Mouse (Mus musculus): ENCODE results near the gene Oaz1.

The Oaz1 gene

DNA sequence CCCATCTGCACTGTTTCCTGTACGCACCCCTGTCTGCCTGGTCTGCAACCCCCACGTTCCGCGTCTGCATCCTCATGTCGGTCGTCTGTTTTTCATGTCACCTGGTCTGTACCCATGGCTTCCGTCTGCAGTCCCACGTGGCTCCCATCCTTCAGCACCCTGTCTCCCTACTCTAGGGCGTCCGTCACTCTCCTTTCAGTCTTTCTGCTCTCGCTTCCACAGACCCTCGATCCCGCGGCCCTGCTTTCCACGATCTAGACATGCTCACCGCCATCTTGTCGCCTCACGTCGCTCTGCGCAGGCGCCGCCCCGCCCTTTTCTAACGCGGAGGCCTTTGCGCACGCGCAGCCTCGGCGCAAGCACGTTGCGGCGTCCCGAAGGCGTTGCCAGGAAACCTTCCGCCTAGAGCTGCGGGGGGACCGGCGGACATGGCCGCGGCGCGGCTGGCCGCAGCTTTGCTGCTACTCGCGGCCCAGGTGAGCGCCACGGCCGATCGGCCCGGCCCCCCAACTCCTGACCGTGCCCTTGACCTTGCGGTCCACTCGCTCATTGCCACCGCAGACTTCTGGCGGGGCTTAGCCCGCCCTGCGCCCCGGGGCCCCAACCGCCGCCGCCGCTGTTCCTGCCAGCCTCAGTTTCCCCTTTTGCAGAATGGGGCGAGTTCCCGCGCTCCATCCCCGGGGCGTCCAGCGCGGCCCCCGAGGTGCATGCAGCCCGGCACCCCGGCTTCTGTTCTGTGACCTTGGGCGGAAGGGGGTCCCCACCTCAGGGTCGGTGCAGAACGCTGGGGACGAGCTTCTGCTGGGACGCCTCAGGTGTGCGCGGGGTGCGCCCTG lies 28.7 kb downstream of the Oaz1 start, which contains the start of the genes Lsm7 and Sppl2b:
Gene Lsm7 (minus strand): TSS at position 297 of the 836 bp plus-strand sequence.
Gene Sppl2b (plus strand): TSS at position 363 of the 836 bp plus-strand sequence.
- DNase-seq, result peak; percentile 95 to 98

DNA sequence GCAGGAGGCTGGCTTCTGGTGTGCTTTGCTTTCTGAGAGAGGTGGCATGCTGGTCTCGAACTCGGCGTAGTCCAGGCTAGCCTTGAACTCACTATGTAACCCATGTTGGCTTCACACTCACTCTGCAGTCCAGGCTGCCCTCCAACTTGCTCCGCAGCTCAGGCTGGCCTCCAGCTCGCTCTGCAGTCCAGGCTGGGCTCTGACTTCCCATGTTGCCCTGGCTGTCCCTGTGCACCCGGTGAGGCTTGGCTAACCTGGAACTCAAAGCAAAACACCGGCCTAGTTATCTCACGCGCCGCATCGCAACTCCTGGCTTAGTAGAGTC lies 29.3 kb downstream of the Oaz1 start:
- peak in 1 of 2 experiments; percentile 20 for DNase-seq

DNA sequence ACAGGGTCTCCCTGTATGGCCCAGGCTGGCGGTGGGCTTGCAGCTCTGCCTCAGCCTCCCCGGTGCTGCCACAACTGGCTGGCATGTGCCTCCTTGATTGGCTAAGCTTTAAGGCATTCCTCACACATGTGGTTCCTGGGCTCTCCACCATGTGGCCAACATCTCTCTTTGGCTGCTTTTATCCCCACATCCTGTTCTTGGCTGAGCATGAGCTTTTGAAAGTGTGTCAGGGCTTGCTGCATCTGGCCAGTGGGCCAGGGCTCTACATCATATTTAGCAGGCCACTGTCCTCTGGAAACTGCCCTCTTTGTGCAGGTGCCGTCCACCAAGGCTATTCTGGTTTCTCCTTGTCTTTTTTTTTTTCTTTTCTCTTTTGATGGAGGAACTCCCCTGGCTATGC lies 29.8 kb downstream of the Oaz1 start:
- no peak for DNase-seq

DNA sequence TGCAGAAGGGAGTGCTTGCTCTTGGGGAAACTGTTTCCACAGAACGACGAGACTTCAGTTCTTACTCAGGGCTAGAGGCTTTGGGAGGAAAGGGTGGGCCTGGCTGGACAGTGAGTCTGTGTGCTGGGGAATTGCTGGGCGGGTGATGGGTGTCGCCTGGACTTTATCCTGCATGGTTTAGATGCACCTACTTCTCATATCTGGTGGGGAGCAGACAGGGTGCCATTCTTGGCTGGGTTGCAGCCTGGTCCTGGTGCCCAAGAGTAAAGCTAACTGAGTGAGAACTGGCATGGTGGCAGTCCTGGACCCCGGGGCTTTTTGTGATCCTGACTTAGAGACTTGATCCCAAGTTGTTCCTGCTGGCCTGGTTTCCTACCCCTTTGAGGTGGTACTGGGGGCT lies 30.5 kb downstream of the Oaz1 start:
- no peak for DNase-seq

DNA sequence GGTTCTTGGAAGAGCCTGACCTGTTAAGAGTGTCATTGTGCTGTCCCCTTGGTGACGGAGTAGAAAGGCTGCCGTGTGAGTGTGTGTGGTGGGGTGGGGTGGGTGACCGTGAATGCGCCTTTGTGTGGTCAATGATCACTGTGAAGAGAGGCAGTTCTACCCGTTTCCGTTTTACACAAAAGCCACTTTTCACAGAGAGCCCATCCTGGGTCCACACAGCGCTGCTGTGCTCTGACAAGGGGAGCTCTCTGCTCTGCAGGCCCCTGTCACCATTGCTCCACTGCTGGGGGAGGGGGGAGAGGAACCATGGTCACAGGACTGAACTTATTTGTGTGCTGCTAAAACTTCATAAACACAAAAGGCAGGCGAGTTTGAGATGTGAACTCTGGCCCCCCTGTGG lies 30.9 kb downstream of the Oaz1 start:
- no peak for DNase-seq

DNA sequence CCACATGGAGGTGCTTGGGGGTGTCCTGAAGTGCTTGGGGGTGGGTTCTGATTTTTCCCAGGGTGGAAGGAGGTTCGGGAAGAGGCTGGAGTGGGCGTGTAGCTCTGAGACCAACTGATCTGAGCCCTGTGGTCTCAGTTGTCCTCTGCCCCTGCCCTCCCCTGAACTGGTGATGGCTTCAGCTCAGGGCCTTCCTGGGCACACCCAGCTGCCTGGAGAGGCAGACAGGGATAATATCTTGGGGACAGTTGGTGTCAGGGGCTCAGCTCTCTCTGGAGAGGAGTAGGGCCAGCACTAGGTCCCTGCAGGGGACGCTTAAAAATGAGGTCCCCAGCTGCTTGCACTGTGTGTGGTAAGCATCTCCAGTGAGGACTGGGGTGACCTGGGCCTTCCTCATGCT lies 31.4 kb downstream of the Oaz1 start:
- DNase-seq, result no peak

DNA sequence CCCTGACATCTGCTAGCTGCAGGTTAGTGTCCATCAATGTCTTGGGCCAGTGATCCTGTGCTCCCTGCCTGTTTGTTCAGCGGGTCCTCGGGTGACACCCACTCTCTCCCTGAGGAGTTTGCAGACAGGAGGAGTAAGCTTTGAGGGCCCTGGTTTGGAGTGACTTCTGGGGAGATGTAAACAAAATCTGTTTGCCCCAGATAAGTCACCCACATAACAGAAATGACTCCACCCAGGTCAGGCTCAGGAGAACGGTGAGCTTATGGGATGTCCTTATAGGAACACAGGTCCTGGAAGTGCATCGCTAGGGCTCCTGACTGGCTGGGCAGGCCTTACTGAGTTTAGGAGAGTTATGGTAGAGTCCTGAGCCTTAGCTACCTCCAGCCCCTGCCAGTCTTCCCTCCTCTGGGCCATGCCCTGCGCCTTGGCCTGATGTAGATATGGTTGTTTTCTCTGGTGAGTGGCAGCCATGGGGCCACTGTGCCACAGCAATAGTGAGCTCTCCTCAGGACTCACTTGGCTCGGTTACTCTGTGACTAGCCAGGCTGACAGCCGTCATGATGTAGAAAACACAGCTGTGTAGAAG lies 32.0 kb downstream of the Oaz1 start:
- no peak for DNase-seq

DNA sequence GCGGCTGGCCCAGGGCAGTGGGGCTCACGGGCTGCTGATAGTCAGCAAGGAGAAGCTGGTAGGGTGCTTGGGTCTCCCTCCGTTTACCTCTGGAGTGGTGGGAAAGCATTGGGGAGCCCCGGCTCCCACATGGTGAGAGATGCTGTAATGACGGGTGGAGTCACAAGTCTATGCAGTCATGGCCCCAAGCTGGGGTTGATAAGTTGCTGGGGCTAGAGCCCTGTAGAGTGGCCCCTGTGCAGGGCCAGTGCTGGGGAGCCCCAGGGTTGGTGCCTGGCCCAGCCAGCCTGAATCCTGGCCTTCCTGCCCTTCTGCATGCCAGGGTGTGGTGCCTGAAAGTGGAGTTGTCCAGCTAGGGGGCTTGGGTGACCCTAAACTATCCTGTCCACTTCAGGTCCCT lies 35.8 kb downstream of the Oaz1 start:
- no peak for DNase-seq

DNA sequence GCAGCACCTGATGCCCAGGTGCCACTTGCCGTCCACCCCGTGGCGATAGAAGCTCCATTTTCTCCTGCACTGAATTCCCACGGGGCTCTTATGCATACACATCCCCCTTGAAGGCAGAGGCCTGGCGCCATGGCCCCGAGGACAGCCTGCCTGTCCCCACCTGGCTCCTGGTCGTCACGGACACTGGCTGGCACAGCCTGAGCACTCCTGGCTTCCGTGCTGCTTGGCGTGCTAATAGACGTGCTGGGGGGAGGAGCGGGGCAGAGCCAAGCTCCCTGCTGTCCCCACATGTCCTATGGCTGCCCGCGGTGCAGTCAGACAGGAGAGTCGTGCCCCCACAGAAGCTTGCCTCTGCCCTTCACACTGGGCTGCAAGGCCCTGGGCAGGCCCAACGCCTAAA lies 38.0 kb downstream of the Oaz1 start:
- no peak for DNase-seq

DNA sequence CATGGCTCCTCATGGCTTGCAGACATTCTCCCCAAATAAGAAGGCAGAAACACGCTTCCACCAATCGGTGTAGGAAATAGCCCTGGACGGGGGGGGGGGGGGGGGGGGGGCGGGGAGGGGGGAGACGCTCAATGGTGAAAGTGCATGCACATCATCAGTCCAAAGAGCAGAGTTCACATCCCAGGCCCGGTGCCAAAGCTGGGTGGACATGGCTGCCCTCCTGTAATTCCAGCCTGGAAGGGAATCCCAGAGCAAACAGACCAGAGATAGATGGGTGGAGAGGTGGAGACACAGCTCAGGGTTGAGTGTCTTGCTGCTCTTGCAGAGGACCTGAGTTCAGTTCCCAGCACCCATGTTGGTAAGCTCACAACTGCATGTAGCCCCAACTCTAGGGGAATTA lies 44.5 kb downstream of the Oaz1 start:
- DNase-seq, result peak; percentile 85 to 91

DNA sequence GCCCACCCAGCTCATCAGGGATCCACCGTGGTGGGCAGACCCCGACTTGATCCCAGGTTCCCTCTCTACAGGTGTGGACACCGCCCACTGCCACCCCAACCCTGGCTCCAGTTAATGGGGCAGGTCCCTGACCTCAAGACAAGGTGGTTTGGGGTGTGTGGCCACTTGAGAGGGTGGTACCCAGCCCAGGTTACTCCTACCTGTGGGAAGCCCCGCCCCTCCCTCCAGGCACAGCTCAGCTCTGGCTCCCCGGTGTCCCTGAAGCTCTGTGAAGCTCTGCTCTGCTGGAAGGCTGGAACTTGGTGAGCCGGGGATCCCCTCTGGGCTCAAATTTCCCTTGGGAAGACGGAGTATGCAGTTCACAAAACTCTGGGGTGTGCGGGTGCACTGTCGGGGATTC lies 45.1 kb downstream of the Oaz1 start, which contains the start of gene Tmprss9:
Gene Tmprss9 (plus strand): TSS at position 268 of the 400 bp plus-strand sequence.
- peak; percentile 12 to 65 for DNase-seq

DNA sequence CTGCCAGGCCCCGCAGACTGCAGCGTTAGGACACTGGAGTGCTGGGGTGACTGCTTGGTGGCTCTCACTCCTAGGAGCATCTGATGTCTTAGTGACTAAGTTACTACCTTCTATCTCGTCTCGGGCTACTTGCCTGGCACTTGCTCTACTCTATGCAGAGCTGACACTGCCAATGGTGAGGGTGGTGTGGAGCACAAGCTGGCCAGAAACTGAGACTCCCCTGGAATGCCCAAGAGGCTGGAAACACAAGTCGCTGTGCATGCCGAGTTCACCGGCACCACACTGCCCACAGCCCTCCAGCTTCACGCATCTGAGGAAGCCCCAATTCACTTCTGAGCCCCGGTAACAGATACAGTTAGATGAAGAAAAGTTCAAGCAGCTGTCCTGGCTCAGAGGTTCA lies 47.6 kb downstream of the Oaz1 start:
- DNase-seq, result no peak

DNA sequence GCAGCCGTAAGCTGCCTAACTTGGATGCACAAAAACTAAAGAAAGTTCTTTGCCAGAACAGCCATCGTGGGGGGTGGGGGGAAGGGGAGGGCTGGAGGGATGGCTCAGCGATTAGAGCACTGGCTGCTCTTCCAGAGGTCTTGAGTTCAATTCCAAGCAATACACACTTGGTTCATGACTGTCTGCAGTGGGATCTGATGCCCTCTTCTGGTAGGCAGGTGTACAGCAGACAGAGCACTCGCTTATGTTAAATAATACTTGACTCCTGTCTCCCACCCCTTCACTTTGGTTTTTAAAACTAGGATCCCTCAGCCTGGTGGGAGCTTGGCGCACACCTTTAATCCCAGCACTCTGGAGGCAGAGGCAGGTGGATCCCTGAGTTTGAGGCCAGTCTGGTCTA lies 49.6 kb downstream of the Oaz1 start:
- peak; percentile 51 to 81 for DNase-seq

DNA sequence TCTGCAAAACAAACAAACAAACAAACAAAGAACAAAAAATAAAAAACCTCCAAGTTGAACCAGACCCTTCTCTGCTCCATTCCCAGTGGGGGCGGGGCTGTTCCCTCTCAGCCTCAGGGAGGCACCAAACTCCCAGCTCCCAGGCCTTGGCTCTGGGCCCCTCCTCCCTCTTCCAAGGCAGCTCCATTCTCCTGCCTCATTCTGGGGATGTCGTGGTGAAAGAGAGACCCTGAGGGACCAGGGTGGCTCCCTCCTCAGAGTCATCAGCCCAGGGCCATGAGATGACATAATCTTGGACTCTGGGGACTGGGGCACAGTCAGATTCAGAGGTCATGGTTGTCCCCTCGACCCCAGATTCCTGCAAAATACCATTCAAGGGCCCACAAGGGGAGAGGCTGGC lies 50.1 kb downstream of the Oaz1 start:
- no peak for DNase-seq

All from kidney, postnatal 36 days (tissue).